Mouse (Mus musculus): ENCODE measurements around the gene Rnf145.

GRCm38 (mm10) chr11:44522594-44522993 lies 3.8 kb downstream of the Rnf145 start:
- TF ChIP-seq POLR2A (IDR thresholded peaks at IDR 0.05; ENCODE audit: borderline replicate concordance, insufficient read depth, low read length) (no peak), CTCF (IDR thresholded peaks at IDR 0.05; ENCODE audit: borderline replicate concordance, insufficient read depth, low read depth, low read length) (no peak)

All from cerebellum, adult 2 months (tissue).